Mouse (Mus musculus): ENCODE measurements around the gene Pde10a. TPM values are rescaled to one million over a fixed set of nuclear protein-coding genes. Genes with fewer than 3 reads are reported as not detected.
A peak's percentile ranks its signal among the peaks of the same experiment; 100 is the strongest.

Gene Pde10a
- polyA plus RNA-seq, 1 experiment from 2014 or later = 12.5 TPM

GRCm38 (mm10) chr17:8831001-8831400, 305.8 kb downstream of the Pde10a start:
- Histone ChIP-seq H3K4me3 (replicated peaks) (no peak overlapping the region), H3K4me1 (peaks cover 17% of the 10 kb centered on the region; the same call in 1 of the 2 replicates), H3K36me3 (no peaks in the 10 kb centered on the region), H3K27ac (replicated peaks) (no peak overlapping the region), H3K9me3 (replicated peaks) (no peaks in the 10 kb centered on the region), H3K4me2 (no peak overlapping the region), H3K9ac (replicated peaks) (no peak overlapping the region), H3K27me3 (replicated peaks) (no peaks in the 10 kb centered on the region)
- WGBS = 73% methylated on average over 5 of the region's 5 CpGs
- no peak for ATAC-seq (ENCODE audit: low FRiP score)

- Histone ChIP-seq H3K4me2 (no peak overlapping the region), H3K27me3 (replicated peaks) (no peaks in the 10 kb centered on the region), H3K36me3 (no peaks in the 10 kb centered on the region), H3K4me3 (replicated peaks) (no peak overlapping the region), H3K27ac (replicated peaks) (no peak overlapping the region), H3K9ac (replicated peaks) (no peak overlapping the region), H3K9me3 (replicated peaks) (no peaks in the 10 kb centered on the region), H3K4me1 (peaks cover 13% of the 10 kb centered on the region)
- no peak for ATAC-seq (ENCODE audit: low FRiP score)
- WGBS = 90% methylated on average over 5 of the region's 5 CpGs
These were observed 311.1 kb downstream of the Pde10a start for GRCm38 (mm10) chr17:8836292-8836691.

- no peaks in the 10 kb centered on the region for H3K36me3 ChIP-seq
- no peak overlapping the region for H3K27ac ChIP-seq (replicated peaks)
- no peaks in the 10 kb centered on the region for H3K27me3 ChIP-seq (replicated peaks)
- no peak overlapping the region for H3K4me3 ChIP-seq (replicated peaks)
- no peak for ATAC-seq (ENCODE audit: low FRiP score)
- H3K4me1 ChIP-seq = peaks cover 31% of the 10 kb centered on the region
- WGBS = 43% methylated on average over 8 of the region's 8 CpGs
- H3K9me3 ChIP-seq (replicated peaks) = no peaks in the 10 kb centered on the region
- H3K4me2 ChIP-seq = no peak overlapping the region
- no peak overlapping the region for H3K9ac ChIP-seq (replicated peaks)
These were observed 313.1 kb downstream of the Pde10a start for GRCm38 (mm10) chr17:8838252-8838651.

- H3K36me3 ChIP-seq = no peaks in the 10 kb centered on the region
- H3K4me1 ChIP-seq = peaks cover 31% of the 10 kb centered on the region
- no peak overlapping the region for H3K4me3 ChIP-seq (replicated peaks)
- H3K9ac ChIP-seq (replicated peaks) = no peak overlapping the region
- 72% methylated on average over 10 of the region's 10 CpGs for WGBS
- no peak for ATAC-seq (ENCODE audit: low FRiP score)
- H3K4me2 ChIP-seq = no peak overlapping the region
- H3K27ac ChIP-seq (replicated peaks) = no peak overlapping the region
- H3K9me3 ChIP-seq (replicated peaks) = no peaks in the 10 kb centered on the region
- H3K27me3 ChIP-seq (replicated peaks) = no peaks in the 10 kb centered on the region
These were observed 314.3 kb downstream of the Pde10a start for GRCm38 (mm10) chr17:8839237-8840011.

GRCm38 (mm10) chr17:8841094-8841493, 315.9 kb downstream of the Pde10a start:
- H3K4me2 ChIP-seq = no peak overlapping the region

GRCm38 (mm10) chr17:8841897-8842540, 316.8 kb downstream of the Pde10a start:
- WGBS = 65% methylated on average over 8 of the region's 8 CpGs
- H3K9ac ChIP-seq (replicated peaks) = no peak overlapping the region
- H3K4me1 ChIP-seq = peaks cover 31% of the 10 kb centered on the region
- no peak for ATAC-seq (ENCODE audit: low FRiP score)
- no peaks in the 10 kb centered on the region for H3K36me3 ChIP-seq
- H3K4me3 ChIP-seq (replicated peaks) = no peak overlapping the region
- no peak overlapping the region for H3K4me2 ChIP-seq
- no peaks in the 10 kb centered on the region for H3K27me3 ChIP-seq (replicated peaks)
- no peaks in the 10 kb centered on the region for H3K9me3 ChIP-seq (replicated peaks)
- no peak overlapping the region for H3K27ac ChIP-seq (replicated peaks)

More at GRCm38 (mm10) chr17:8841094-8841493, 315.9 kb downstream of the Pde10a start:
- H3K9ac ChIP-seq (replicated peaks) = no peak overlapping the region
- H3K4me3 ChIP-seq (replicated peaks) = no peak overlapping the region
- no peaks in the 10 kb centered on the region for H3K9me3 ChIP-seq (replicated peaks)
- H3K4me1 ChIP-seq = peaks cover 31% of the 10 kb centered on the region
- WGBS = 31% methylated on average over 8 of the region's 8 CpGs
- no peak for ATAC-seq (ENCODE audit: low FRiP score)
- H3K27ac ChIP-seq (replicated peaks) = 0 out of 2 replicates have a peak overlapping the region, but pooled peaks have one; percentile 28
- H3K27me3 ChIP-seq (replicated peaks) = no peaks in the 10 kb centered on the region
- no peaks in the 10 kb centered on the region for H3K36me3 ChIP-seq

GRCm38 (mm10) chr17:8842662-8843061, 317.5 kb downstream of the Pde10a start:
- no peak overlapping the region for H3K4me3 ChIP-seq (replicated peaks)
- 54% methylated on average over 4 of the region's 4 CpGs for WGBS
- H3K4me2 ChIP-seq = no peak overlapping the region
- H3K27me3 ChIP-seq (replicated peaks) = no peaks in the 10 kb centered on the region
- H3K36me3 ChIP-seq = no peaks in the 10 kb centered on the region
- no peak overlapping the region for H3K9ac ChIP-seq (replicated peaks)
- H3K27ac ChIP-seq (replicated peaks) = no peak overlapping the region
- no peaks in the 10 kb centered on the region for H3K9me3 ChIP-seq (replicated peaks)
- H3K4me1 ChIP-seq = peaks cover 31% of the 10 kb centered on the region
- ATAC-seq (ENCODE audit: low FRiP score) = 0 out of 2 replicates have a peak, but pooled peaks have one; percentile 40

- no peaks in the 10 kb centered on the region for H3K27me3 ChIP-seq (replicated peaks)
These were observed 318.8 kb downstream of the Pde10a start for GRCm38 (mm10) chr17:8843941-8844340.

GRCm38 (mm10) chr17:8846506-8846905, 321.3 kb downstream of the Pde10a start:
- no peaks in the 10 kb centered on the region for H3K36me3 ChIP-seq
- ATAC-seq (ENCODE audit: low FRiP score) = no peak
- H3K4me3 ChIP-seq (replicated peaks) = no peak overlapping the region
- no peak overlapping the region for H3K4me2 ChIP-seq
- no peaks in the 10 kb centered on the region for H3K27me3 ChIP-seq (replicated peaks)
- no peak overlapping the region for H3K27ac ChIP-seq (replicated peaks)
- 77% methylated on average over 6 of the region's 6 CpGs for WGBS
- H3K4me1 ChIP-seq = peaks cover 15% of the 10 kb centered on the region
- no peak overlapping the region for H3K9ac ChIP-seq (replicated peaks)
- H3K9me3 ChIP-seq (replicated peaks) = no peaks in the 10 kb centered on the region

More at GRCm38 (mm10) chr17:8843941-8844340, 318.8 kb downstream of the Pde10a start:
- no peak overlapping the region for H3K4me3 ChIP-seq (replicated peaks)
- H3K36me3 ChIP-seq = no peaks in the 10 kb centered on the region
- no peaks in the 10 kb centered on the region for H3K9me3 ChIP-seq (replicated peaks)
- 70% methylated on average over 7 of the region's 7 CpGs for WGBS
- H3K4me1 ChIP-seq = peaks cover 27% of the 10 kb centered on the region
- no peak overlapping the region for H3K27ac ChIP-seq (replicated peaks)
- H3K9ac ChIP-seq (replicated peaks) = no peak overlapping the region
- no peak for ATAC-seq (ENCODE audit: low FRiP score)
- no peak overlapping the region for H3K4me2 ChIP-seq

GRCm38 (mm10) chr17:8847558-8847957, 322.4 kb downstream of the Pde10a start:
- 54% methylated on average over 7 of the region's 7 CpGs for WGBS
- no peaks in the 10 kb centered on the region for H3K9me3 ChIP-seq (replicated peaks)
- ATAC-seq (ENCODE audit: low FRiP score) = no peak
- H3K36me3 ChIP-seq = no peaks in the 10 kb centered on the region
- H3K27ac ChIP-seq (replicated peaks) = no peak overlapping the region
- no peak overlapping the region for H3K4me3 ChIP-seq (replicated peaks)
- peaks cover 6% of the 10 kb centered on the region for H3K4me1 ChIP-seq
- no peaks in the 10 kb centered on the region for H3K27me3 ChIP-seq (replicated peaks)
- H3K9ac ChIP-seq (replicated peaks) = no peak overlapping the region
- no peak overlapping the region for H3K4me2 ChIP-seq

- no peak overlapping the region for H3K4me3 ChIP-seq (replicated peaks)
- H3K4me1 ChIP-seq = peaks cover 7% of the 10 kb centered on the region
- H3K9ac ChIP-seq (replicated peaks) = no peak overlapping the region
- no peaks in the 10 kb centered on the region for H3K9me3 ChIP-seq (replicated peaks)
- no peak overlapping the region for H3K27ac ChIP-seq (replicated peaks)
- 67% methylated on average over 6 of the region's 6 CpGs for WGBS
- no peak overlapping the region for H3K4me2 ChIP-seq
- ATAC-seq (ENCODE audit: low FRiP score) = no peak
- H3K27me3 ChIP-seq (replicated peaks) = no peaks in the 10 kb centered on the region
- no peaks in the 10 kb centered on the region for H3K36me3 ChIP-seq
These were observed 326.7 kb downstream of the Pde10a start for GRCm38 (mm10) chr17:8851846-8852245.

All from neural tube, embryonic 15.5 days (tissue).